Comparison of ENCODE assay signal across 19 mouse cellular contexts in genomic region chr17:17383703-17384102, GRCm38 (mm10). TPM values are rescaled to one million over a fixed set of nuclear protein-coding genes. Genes with fewer than 3 reads are reported as not detected.
"Had no signal": no experiment of that assay in that cellular context is flagged by ENCODE, and none has a peak within 500 bp of the region (broad histone marks: within the 10 kb centered on the region; RNA-seq: fewer than 3 reads in every experiment).

No protein-coding gene starts in this region.

- H3K27ac ChIP-seq: neural tube, embryonic 12.5 days; neural tube, embryonic 13.5 days; neural tube, embryonic 15.5 days; stomach, embryonic 15.5 days; stomach, postnatal 0 days had no signal

- H3K4me3 ChIP-seq: neural tube, embryonic 12.5 days; neural tube, embryonic 13.5 days; neural tube, embryonic 15.5 days; stomach, embryonic 15.5 days had no signal

- H3K27me3 ChIP-seq: neural tube, embryonic 12.5 days; neural tube, embryonic 13.5 days; neural tube, embryonic 15.5 days; stomach, embryonic 15.5 days had no signal

- H3K4me1 ChIP-seq: neural tube, embryonic 12.5 days; neural tube, embryonic 13.5 days; neural tube, embryonic 15.5 days; stomach, embryonic 15.5 days had no signal

- H3K9me3 ChIP-seq: neural tube, embryonic 12.5 days; neural tube, embryonic 13.5 days; neural tube, embryonic 15.5 days; stomach, embryonic 15.5 days had no signal

- H3K9ac ChIP-seq: neural tube, embryonic 12.5 days; neural tube, embryonic 13.5 days; neural tube, embryonic 15.5 days; stomach, embryonic 15.5 days had no signal

- H3K4me2 ChIP-seq: neural tube, embryonic 12.5 days; neural tube, embryonic 13.5 days; neural tube, embryonic 15.5 days; stomach, embryonic 15.5 days had no signal

- DNase-seq: retina, postnatal 1 day; right cerebral cortex, adult 18-20 months; right cerebral cortex, postnatal 14 days; right cerebral cortex, postnatal 25 days; right cerebral cortex, postnatal 4 days; spleen, adult 18-20 months; thymus, adult 18-20 months; thymus, adult 2 months; thymus, postnatal 14 days; thymus, postnatal 25 days; thymus, postnatal 36 days; thymus, postnatal 4 days had no signal

RNA-seq across cellular contexts. Expression of gene Lix1, which starts 18.8 kb away (rescaled TPM):
- total RNA-seq: neutrophil, adult 5-6 weeks had no signal
- polyA plus RNA-seq: small intestine, adult 2 months had no signal
